Mouse (Mus musculus) small intestine, adult 2 months (tissue): Measurements from ENCODE around the gene Lrrc4c. TPM values are rescaled to one million over a fixed set of nuclear protein-coding genes. Genes with fewer than 3 reads are reported as not detected.

Source experiments
- H3K27ac ChIP-seq: fragments of 200-500 bp; 2 replicates; pipeline ENCODE4 v1.5.1; 2012; ENCODE audit warnings: low read depth, low read length, control low read depth, inconsistent platforms; ENCODE audit not compliant: insufficient read depth
- H3K27me3 ChIP-seq: fragments of 200-500 bp; 2 replicates; pipeline ENCODE4 v1.6.1; 2012; ENCODE audit warnings: mild to moderate bottlenecking, moderate library complexity, low read length, inconsistent platforms; ENCODE audit not compliant: control insufficient read depth, insufficient read depth
- H3K36me3 ChIP-seq: fragments of 200-500 bp; 2 replicates; pipeline ENCODE4 v1.6.1; 2012; ENCODE audit warnings: mild to moderate bottlenecking, low read length, control low read depth, inconsistent platforms; ENCODE audit not compliant: control insufficient read depth, insufficient read depth
- H3K4me1 ChIP-seq: fragments of 200-500 bp; 2 replicates; pipeline ENCODE4 v1.6.1; 2012; ENCODE audit warnings: low read length, inconsistent platforms, mixed read lengths; ENCODE audit not compliant: control insufficient read depth, insufficient read depth, insufficient read length
- H3K4me3 ChIP-seq: fragments of 200-500 bp; 2 replicates; pipeline ENCODE4 v1.5.1; 2012; ENCODE audit warnings: low read depth, mild to moderate bottlenecking, control low read depth, inconsistent platforms, low read length, moderate library complexity
- CTCF ChIP-seq: fragments of 200-500 bp; IDR thresholded peaks from 2 replicates; pipeline ENCODE4 v1.5.1; 2012; ENCODE audit warnings: low read depth, mild to moderate bottlenecking, control low read depth, inconsistent platforms, low read length, moderate library complexity, mixed read lengths; ENCODE audit not compliant: insufficient replicate concordance, insufficient read length; ENCODE audit errors: extremely low read depth
- POLR2A ChIP-seq: fragments of 200-500 bp; IDR thresholded peaks from 2 replicates; pipeline ENCODE4 v1.6.1; 2012; ENCODE audit warnings: low read depth, mild to moderate bottlenecking, control low read depth, inconsistent platforms, low read length, moderate library complexity
- WGBS: fragments of 180-500 bp; shearing (Covaris S2); methylation state at CpG from one replicate; pipeline ENCODE4 v1.1.7; 2018; 5-methylcytosine and 5-hydroxymethylcytosine counted together
- polyA plus RNA-seq: library from polyadenylated mRNA; depleted of rRNA; stranded (reverse); fragments of >200 nt; gene quantifications from 2 replicates; pipeline ENCODE4 v1.2.3, GENCODE M21; 2012; rRNA removed

Gene Lrrc4c
- polyA plus RNA-seq: 0.15 and 0.19 TPM in 2 replicates

DNA sequence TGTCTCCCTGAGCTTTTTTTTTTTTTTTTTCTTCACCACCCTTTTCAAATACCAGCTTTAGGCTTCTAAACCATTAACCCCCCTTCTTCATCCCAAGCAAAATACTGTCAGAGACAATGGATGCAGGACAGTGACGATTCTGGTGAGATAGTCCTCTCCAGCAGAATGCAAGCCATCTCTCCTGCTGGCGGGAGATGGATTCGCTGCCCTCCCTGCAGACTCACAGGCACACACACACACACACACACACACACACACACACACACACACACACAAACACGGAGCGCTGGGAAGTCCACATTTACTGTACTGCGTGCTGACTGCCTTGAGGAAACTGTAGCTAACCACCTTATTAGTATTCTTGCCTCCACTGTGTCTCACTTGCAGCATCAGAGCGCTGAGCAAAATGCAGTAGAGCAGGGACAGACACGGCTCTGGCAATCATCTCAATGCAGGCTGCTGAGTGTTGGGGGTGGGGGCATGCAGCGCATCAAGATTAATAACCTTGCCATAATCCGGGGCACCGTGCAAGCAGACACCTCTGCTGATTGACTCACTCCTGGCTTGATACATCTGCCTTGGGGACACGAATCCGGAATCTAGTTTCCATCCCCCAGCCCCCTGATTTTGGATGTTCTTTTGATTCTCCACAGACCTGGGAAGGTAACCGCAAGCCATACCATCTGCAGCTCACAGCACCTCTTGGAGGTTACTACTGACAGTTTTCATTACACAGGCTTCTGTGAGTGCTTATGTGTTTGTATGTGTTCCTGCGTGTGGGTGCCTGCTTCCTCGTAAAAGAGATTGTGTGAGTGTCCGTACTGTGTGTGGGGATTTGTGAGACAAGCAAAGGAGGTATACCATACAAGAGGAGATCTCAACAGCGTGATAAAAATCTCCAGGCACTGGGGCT, at the start of gene Lrrc4c:
TSS of gene Lrrc4c (plus strand) at position 783 of the 913 bp plus-strand sequence.
- Histone ChIP-seq H3K4me1 (no peaks in the 10 kb centered on the region), H3K4me3 (no peak within 1 kb of the TSS), H3K36me3 (no peaks in the 10 kb centered on the region), H3K27ac (no peak within 1 kb of the TSS), H3K27me3 (no peaks in the 10 kb centered on the region)
- TF ChIP-seq POLR2A (no peak), CTCF (no peak)
- WGBS: 25% methylated on average over 18 of the region's 18 CpGs

DNA sequence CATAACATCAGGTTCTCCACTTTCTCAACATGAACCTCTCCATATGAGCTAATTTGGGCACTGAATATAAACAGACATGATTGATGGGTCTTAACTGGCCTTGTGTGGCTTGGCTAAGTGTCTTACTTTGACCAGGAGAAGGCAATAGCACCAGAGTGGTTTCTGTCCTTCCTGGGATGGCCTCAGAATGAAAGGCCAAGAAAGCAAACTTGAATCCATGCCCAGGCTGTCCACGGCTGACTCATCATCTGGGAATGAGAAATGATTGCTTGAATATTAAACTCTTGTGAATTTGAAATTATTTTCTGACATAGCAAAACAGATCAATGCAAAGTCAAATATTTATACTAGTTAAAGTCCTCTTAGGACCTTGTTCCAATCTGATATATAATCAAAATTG, 42.9 kb upstream of the Lrrc4c start:
- 67% methylated on average over 1 of the region's 1 CpGs for WGBS
- no peak overlapping the region for H3K4me3 ChIP-seq
- H3K27me3 ChIP-seq: no peaks in the 10 kb centered on the region
- TF ChIP-seq CTCF (no peak), POLR2A (no peak)
- no peaks in the 10 kb centered on the region for H3K4me1 ChIP-seq
- no peaks in the 10 kb centered on the region for H3K36me3 ChIP-seq
- H3K27ac ChIP-seq: no peak overlapping the region

DNA sequence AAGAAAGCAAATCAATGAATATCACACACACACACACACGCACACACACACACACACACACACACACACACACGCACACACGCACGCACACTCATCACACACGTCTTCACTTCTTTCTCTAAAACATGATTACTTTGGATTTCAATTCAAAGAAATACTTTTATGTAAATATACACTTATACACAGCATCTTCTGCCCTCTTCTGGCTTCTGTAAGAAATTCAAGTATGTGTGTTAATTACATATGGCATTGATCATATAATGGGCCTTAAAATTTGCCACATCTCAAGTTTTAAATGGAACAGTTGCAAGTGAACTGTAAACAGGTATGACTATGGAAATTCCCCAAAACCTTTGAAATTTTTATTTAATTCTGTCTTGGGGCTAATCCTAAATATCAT, 35.0 kb upstream of the Lrrc4c start:
- 74% methylated on average over 5 of the region's 5 CpGs for WGBS
- Histone ChIP-seq H3K4me1 (no peaks in the 10 kb centered on the region), H3K27ac (no peak overlapping the region), H3K36me3 (no peaks in the 10 kb centered on the region), H3K4me3 (no peak overlapping the region), H3K27me3 (no peaks in the 10 kb centered on the region)
- TF ChIP-seq POLR2A: no peak
- no peak for TF ChIP-seq CTCF

DNA sequence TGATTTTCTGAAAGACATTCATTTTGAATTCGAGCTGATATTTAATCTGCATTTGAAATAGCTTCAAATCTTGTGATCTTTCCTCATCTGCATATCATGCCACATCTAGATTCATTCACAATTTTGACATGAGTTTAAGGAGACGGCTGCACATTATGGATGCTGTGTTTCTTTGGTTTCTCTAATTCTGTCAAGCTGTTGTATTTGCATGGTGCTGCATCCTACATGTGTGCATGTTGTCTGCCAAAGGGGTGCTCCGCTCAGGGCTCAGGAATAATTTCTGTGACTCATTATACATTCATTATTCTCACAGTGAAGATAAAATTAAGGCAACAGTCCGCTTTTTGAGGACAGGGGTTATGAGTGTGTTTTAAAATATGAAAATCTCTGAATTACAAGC, 30.5 kb upstream of the Lrrc4c start:
- WGBS: 70% methylated on average over 4 of the region's 4 CpGs
- H3K4me1 ChIP-seq: no peaks in the 10 kb centered on the region
- H3K36me3 ChIP-seq: no peaks in the 10 kb centered on the region
- H3K27ac ChIP-seq: no peak overlapping the region
- no peaks in the 10 kb centered on the region for H3K27me3 ChIP-seq
- TF ChIP-seq POLR2A (no peak), CTCF (no peak)
- H3K4me3 ChIP-seq: no peak overlapping the region

DNA sequence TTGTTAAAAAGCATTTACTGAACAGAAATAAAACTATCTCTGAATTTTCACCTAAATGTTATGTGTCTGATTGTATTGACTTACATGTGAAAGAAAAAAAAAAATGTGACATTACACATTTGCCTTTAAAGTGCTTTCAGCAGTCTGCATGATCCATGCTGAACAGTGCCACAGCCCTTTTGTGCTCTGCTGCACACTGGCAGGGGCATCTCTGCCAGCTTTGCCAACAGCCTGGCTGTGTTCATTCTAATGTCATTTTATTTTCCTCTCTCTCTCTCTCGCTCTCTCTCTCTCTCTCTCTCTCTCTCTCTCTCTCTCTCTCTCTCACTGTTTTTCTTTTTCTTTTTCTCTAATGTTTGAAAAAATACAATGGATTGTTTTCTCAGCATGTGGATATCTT, 27.4 kb upstream of the Lrrc4c start:
- Histone ChIP-seq H3K36me3 (no peaks in the 10 kb centered on the region), H3K4me3 (no peak overlapping the region), H3K4me1 (no peaks in the 10 kb centered on the region), H3K27ac (no peak overlapping the region), H3K27me3 (no peaks in the 10 kb centered on the region)
- TF ChIP-seq CTCF (no peak), POLR2A (no peak)
- WGBS: 79% methylated on average over 1 of the region's 1 CpGs

DNA sequence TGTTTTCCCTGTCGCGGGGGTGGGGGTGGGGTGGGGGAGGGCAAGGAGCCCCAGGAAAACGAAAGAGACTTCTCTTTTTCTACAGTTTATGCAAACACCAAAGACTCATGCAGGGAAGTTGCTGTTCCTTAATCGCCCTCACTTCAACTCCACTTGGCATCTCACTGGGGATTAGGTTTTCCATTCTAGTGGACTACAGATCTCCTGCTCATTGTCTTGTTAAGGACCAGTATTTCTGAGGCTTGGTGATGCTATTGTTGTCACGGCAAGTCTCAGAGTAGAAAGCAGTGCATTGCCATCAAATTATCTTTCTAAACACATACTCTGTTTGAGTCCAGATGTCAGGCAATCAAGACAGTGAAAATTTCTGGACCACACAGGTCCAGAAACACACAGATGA, 2.9 kb upstream of the Lrrc4c start:
- Histone ChIP-seq H3K4me1 (no peaks in the 10 kb centered on the region), H3K36me3 (no peaks in the 10 kb centered on the region), H3K27ac (no peak overlapping the region), H3K27me3 (no peaks in the 10 kb centered on the region), H3K4me3 (no peak overlapping the region)
- TF ChIP-seq POLR2A (no peak), CTCF (no peak)
- WGBS: 22% methylated on average over 5 of the region's 5 CpGs

DNA sequence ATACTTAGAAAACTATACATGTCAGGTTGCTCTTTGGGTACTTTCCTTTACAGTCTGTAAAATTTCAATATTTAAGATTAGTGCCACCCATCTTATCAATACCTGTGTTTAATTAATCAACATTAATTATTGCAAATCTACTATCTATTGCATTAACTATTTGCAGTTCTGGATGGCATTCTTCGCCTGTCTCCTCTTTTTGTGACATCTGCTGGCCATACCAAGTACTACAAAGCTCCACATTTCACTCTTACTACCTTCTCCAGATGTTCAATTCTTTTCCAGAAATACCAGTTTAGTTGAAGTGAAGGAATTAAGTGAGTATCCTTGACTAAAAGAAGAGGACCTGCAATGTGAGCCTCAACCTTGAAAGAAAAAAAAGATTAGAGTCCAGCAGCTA, 1.4 kb upstream of the Lrrc4c start:
- TF ChIP-seq CTCF (no peak), POLR2A (no peak)

More for the DNA sequence above, 1.4 kb upstream of the Lrrc4c start:
- no peaks in the 10 kb centered on the region for H3K27me3 ChIP-seq
- no peaks in the 10 kb centered on the region for H3K4me1 ChIP-seq
- no peaks in the 10 kb centered on the region for H3K36me3 ChIP-seq
- 37% methylated on average over 1 of the region's 1 CpGs for WGBS
- H3K4me3 ChIP-seq: no peak overlapping the region
- H3K27ac ChIP-seq: no peak overlapping the region
